Mouse (Mus musculus) midbrain, postnatal 0 days (tissue): ENCODE data around the gene Xrcc6. TPM values are rescaled to one million over a fixed set of nuclear protein-coding genes. Genes with fewer than 3 reads are reported as not detected.

Source experiments
- ATAC-seq: fragments of 200-750 bp; cut with Nextera tagmentation; 2 replicates; pipeline ENCODE4 v1.8.0; 2017; ENCODE audit warnings: moderate number of reproducible peaks, mild to moderate bottlenecking, moderate TSS enrichment, moderate library complexity; ENCODE audit not compliant: low FRiP score
- DNase-seq: peaks from one replicate; pipeline ENCODE4 v3.0.0-alpha.2; 2015; ENCODE audit warnings: low spot score
- H3K27ac ChIP-seq: fragments of 300-500 bp; sonication (generic); 2 replicates; pipeline ENCODE4 v1.5.1; 2014; ENCODE audit warnings: low read depth, mild to moderate bottlenecking, low read length, mixed read lengths
- H3K27me3 ChIP-seq: fragments of 300-500 bp; sonication (generic); 2 replicates; pipeline ENCODE4 v1.6.1; 2014; ENCODE audit warnings: low read length, control low read depth, mixed read lengths; ENCODE audit not compliant: insufficient read depth
- H3K36me3 ChIP-seq: fragments of 300-500 bp; sonication (generic); 2 replicates; pipeline ENCODE4 v1.6.1; 2014; ENCODE audit warnings: low read length, control low read depth, mixed read lengths; ENCODE audit not compliant: insufficient read depth
- H3K4me1 ChIP-seq: fragments of 300-500 bp; sonication (generic); 2 replicates; pipeline ENCODE4 v1.6.1; 2014; ENCODE audit warnings: mild to moderate bottlenecking, control low read depth, antibody characterized with exemption, low read length, mixed read lengths; ENCODE audit not compliant: insufficient read depth
- H3K4me2 ChIP-seq: fragments of 300-500 bp; sonication (generic); 2 replicates; pipeline ENCODE4 v1.6.1; 2014; ENCODE audit warnings: low read depth, mild to moderate bottlenecking, low read length, mixed read lengths; ENCODE audit not compliant: poor library complexity, severe bottlenecking
- H3K4me3 ChIP-seq: fragments of 300-500 bp; sonication (generic); 2 replicates; pipeline ENCODE4 v1.5.1; 2014; ENCODE audit warnings: low read depth, mild to moderate bottlenecking, low read length, moderate library complexity
- H3K9ac ChIP-seq: fragments of 300-500 bp; sonication (generic); replicated peaks from 2 replicates; pipeline ENCODE4 v1.6.1; 2014; ENCODE audit warnings: mild to moderate bottlenecking, low read length, moderate library complexity, mixed read lengths; ENCODE audit not compliant: poor library complexity, severe bottlenecking
- H3K9me3 ChIP-seq: fragments of 300-500 bp; sonication (generic); 2 replicates; pipeline ENCODE4 v1.6.1; 2016; ENCODE audit warnings: low read length, control low read depth
- CTCF ChIP-seq: IDR thresholded peaks from 2 replicates; pipeline ENCODE4 v1.5.1; 2016; ENCODE audit warnings: antibody characterized with exemption, mild to moderate bottlenecking
- WGBS: fragments of 180-500 bp; shearing (Covaris S2); extraction: QIAGEN DNeasy Blood & Tissue Kit; methylation state at CpG from one replicate; pipeline ENCODE4 v1.1.7; 2014; 5-methylcytosine and 5-hydroxymethylcytosine counted together
- polyA plus RNA-seq: library from polyadenylated mRNA; unstranded; fragments of >200 nt; fragmentation: Nextera tagmentation; extraction: Ambion mirVana; gene quantifications from 2 replicates; pipeline ENCODE4 v1.2.1, GENCODE M21; 2015
- total RNA-seq: library from RNA; depleted of rRNA; stranded (reverse); fragments of >200 nt; gene quantifications from 2 replicates; pipeline ENCODE4 v1.2.3, GENCODE M21; 2014

Xrcc6 gene
- total and polyA plus RNA-seq, 2 experiments from 2014 or later: 23.2 to 25.6 TPM

DNA sequence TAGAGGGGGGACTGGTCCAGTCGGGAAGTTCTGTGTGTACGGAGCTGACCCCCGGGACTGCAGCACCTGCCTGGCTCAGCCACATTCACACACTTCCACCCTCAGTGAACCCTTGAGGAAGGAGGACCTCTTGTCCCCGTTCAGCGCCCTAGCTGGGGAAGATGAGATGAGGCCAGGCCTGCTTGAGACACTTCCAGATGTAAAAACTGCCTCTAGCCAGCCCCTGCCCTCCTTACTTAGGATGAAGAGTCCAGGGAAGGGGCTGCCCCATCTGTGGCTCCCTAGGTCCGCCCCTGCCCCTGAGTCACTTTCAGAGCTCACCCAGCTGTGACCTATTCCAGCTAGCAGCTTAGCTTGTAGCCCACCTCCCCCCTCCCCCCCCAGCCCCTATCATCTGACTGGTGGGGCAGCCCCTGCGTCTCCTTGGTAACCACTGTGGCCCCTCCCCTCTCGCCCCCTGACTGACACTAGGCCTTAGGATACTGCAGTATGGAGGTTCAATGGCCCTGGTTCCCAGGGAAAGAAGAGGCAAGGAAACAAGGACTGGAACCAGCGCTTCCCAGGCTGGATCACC lies 44.4 kb upstream of the Xrcc6 start:
- Histone ChIP-seq H3K4me2 (no peak overlapping the region), H3K4me1 (0 out of 2 replicates have a peak, but pooled peaks cover 10% of the 10 kb centered on the region), H3K4me3 (no peak overlapping the region), H3K27ac (peak overlapping the region; percentile 32; the same call in 1 of the 2 replicates), H3K36me3 (peaks cover 20% of the 10 kb centered on the region), H3K9ac (no peak overlapping the region), H3K27me3 (no peaks in the 10 kb centered on the region), H3K9me3 (no peaks in the 10 kb centered on the region)
- WGBS: 12% methylated on average over 9 of the region's 9 CpGs
- no peak for DNase-seq
- TF ChIP-seq CTCF: no peak
- ATAC-seq: no peak

GRCm38 (mm10) chr15:81949076-81949475 lies 38.6 kb upstream of the Xrcc6 start:
- 91% methylated on average over 10 of the region's 10 CpGs for WGBS
- H3K4me3 ChIP-seq: no peak overlapping the region
- no peak for TF ChIP-seq CTCF
- H3K4me2 ChIP-seq: no peak overlapping the region
- no peaks in the 10 kb centered on the region for H3K27me3 ChIP-seq
- H3K36me3 ChIP-seq: peaks cover 58% of the 10 kb centered on the region
- H3K9ac ChIP-seq: no peak overlapping the region
- H3K4me1 ChIP-seq: no peaks in the 10 kb centered on the region
- DNase-seq (no peak), ATAC-seq (no peak)
- no peak overlapping the region for H3K27ac ChIP-seq
- H3K9me3 ChIP-seq: no peaks in the 10 kb centered on the region

GRCm38 (mm10) chr15:81949476-81950131 lies 38.0 kb upstream of the Xrcc6 start:
- H3K9ac ChIP-seq: no peak overlapping the region
- H3K4me1 ChIP-seq: no peaks in the 10 kb centered on the region
- TF ChIP-seq CTCF: no peak
- DNase-seq (no peak), ATAC-seq (no peak)
- 67% methylated on average over 11 of the region's 11 CpGs for WGBS
- no peaks in the 10 kb centered on the region for H3K9me3 ChIP-seq
- no peak overlapping the region for H3K4me3 ChIP-seq
- no peak overlapping the region for H3K27ac ChIP-seq
- no peak overlapping the region for H3K4me2 ChIP-seq
- no peaks in the 10 kb centered on the region for H3K27me3 ChIP-seq
- H3K36me3 ChIP-seq: peaks cover 64% of the 10 kb centered on the region

- H3K4me3 ChIP-seq: no peak overlapping the region
- WGBS: 89% methylated on average over 5 of the region's 5 CpGs
- H3K9ac ChIP-seq: no peak overlapping the region
- no peak overlapping the region for H3K4me2 ChIP-seq
- ATAC-seq: no peak
- no peaks in the 10 kb centered on the region for H3K4me1 ChIP-seq
- TF ChIP-seq CTCF: no peak
- DNase-seq: no peak
- no peaks in the 10 kb centered on the region for H3K9me3 ChIP-seq
- H3K36me3 ChIP-seq: peaks cover 74% of the 10 kb centered on the region
- H3K27me3 ChIP-seq: no peaks in the 10 kb centered on the region
- H3K27ac ChIP-seq: no peak overlapping the region
Measured at GRCm38 (mm10) chr15:81950716-81951115, 36.9 kb upstream of the Xrcc6 start.

DNA sequence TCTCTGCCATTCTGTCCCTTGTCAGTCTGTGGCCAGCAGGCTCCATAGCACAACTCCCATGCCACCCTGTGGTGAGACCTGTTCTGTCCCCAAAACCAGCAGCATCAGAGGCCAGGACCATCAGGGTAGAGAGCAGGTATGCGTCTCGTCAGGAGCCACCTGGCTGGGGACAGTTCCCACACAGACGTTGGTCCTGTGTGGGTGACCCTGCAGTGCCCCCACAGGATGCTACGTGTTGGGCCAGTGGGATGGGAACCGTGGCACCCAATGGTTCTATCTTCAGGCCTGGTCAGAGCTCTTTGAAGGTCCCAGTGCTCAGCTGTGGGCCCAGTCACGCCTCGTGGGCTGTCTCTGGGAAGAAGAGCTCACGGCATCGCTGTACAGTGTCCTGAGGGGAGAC lies 36.5 kb upstream of the Xrcc6 start:
- TF ChIP-seq CTCF: 0 out of 2 replicates have a peak, but pooled peaks have one; percentile 11
- WGBS: 92% methylated on average over 8 of the region's 9 CpGs
- Histone ChIP-seq H3K9ac (no peak overlapping the region), H3K27me3 (no peaks in the 10 kb centered on the region), H3K36me3 (peaks cover 74% of the 10 kb centered on the region), H3K9me3 (no peaks in the 10 kb centered on the region), H3K4me3 (no peak overlapping the region), H3K27ac (no peak overlapping the region), H3K4me2 (no peak overlapping the region), H3K4me1 (no peaks in the 10 kb centered on the region)
- ATAC-seq (0 out of 2 replicates have a peak, but pooled peaks have one; percentile 26), DNase-seq (no peak)

DNA sequence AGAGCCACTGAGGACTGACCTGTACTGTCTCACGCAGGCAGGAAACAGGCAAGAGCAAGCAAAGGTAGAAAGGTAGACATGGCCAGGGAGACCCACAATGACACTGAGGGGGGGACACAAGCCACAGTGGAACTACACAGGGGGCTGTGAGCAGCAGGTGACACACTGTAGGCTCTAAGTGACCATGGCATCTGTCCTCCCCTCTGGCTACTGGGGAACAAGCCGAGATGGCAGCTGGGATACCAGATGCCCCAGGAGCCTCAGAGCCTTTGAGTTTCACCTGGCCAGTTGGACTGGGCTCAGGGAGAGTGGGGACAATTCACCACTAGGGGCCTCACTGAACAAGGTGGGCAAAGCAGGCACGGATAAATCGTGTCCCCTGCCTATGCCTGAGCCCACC lies 35.3 kb upstream of the Xrcc6 start:
- Histone ChIP-seq H3K36me3 (peaks cover 66% of the 10 kb centered on the region), H3K27me3 (no peaks in the 10 kb centered on the region), H3K4me3 (no peak overlapping the region), H3K27ac (no peak overlapping the region), H3K9ac (no peak overlapping the region), H3K9me3 (no peaks in the 10 kb centered on the region), H3K4me1 (no peaks in the 10 kb centered on the region), H3K4me2 (no peak overlapping the region)
- 60% methylated on average over 4 of the region's 4 CpGs for WGBS
- ATAC-seq (no peak), DNase-seq (no peak)
- peak; percentile 27 for TF ChIP-seq CTCF
